Mouse (Mus musculus) neural tube, embryonic 11.5 days (tissue): ENCODE data around the gene Il34. TPM values are rescaled to one million over a fixed set of nuclear protein-coding genes. Genes with fewer than 3 reads are reported as not detected.

Experiments used
- ATAC-seq: fragments of 200-750 bp; cut with Nextera tagmentation; 2 replicates; pipeline ENCODE4 v1.8.0; 2017; ENCODE audit warnings: moderate number of reproducible peaks, mild to moderate bottlenecking, moderate TSS enrichment, moderate library complexity; ENCODE audit not compliant: insufficient read depth, low FRiP score, low TSS enrichment
- DNase-seq: peaks from one replicate; pipeline ENCODE4 v3.0.0-alpha.2; 2015; ENCODE audit warnings: low spot score
- H3K27ac ChIP-seq: fragments of 300-500 bp; sonication (generic); 2 replicates; pipeline ENCODE4 v1.5.1; 2014; ENCODE audit warnings: low read depth, mild to moderate bottlenecking, low read length
- H3K27me3 ChIP-seq: fragments of 300-500 bp; sonication (generic); 2 replicates; pipeline ENCODE4 v1.6.1; 2014; ENCODE audit warnings: mild to moderate bottlenecking, low read length, mixed read lengths; ENCODE audit not compliant: control insufficient read depth, insufficient read depth
- H3K36me3 ChIP-seq: fragments of 300-500 bp; sonication (generic); 2 replicates; pipeline ENCODE4 v1.6.1; 2014; ENCODE audit warnings: mild to moderate bottlenecking, low read length, moderate library complexity, mixed read lengths; ENCODE audit not compliant: control insufficient read depth, insufficient read depth
- H3K4me1 ChIP-seq: fragments of 300-500 bp; sonication (generic); 2 replicates; pipeline ENCODE4 v1.6.1; 2014; ENCODE audit warnings: low read length, mixed read lengths; ENCODE audit not compliant: control insufficient read depth, insufficient read depth
- H3K4me2 ChIP-seq: fragments of 300-500 bp; sonication (generic); 2 replicates; pipeline ENCODE4 v1.6.1; 2014; ENCODE audit warnings: low read depth, mild to moderate bottlenecking, moderate library complexity
- H3K4me3 ChIP-seq: fragments of 300-500 bp; sonication (generic); 2 replicates; pipeline ENCODE4 v1.5.1; 2014; ENCODE audit warnings: low read depth, low read length
- H3K9ac ChIP-seq: fragments of 300-500 bp; sonication (generic); 2 replicates; pipeline ENCODE4 v1.6.1; 2014; ENCODE audit warnings: mild to moderate bottlenecking, low read length
- H3K9me3 ChIP-seq: fragments of 300-500 bp; sonication (generic); 2 replicates; pipeline ENCODE4 v1.6.1; 2016; ENCODE audit warnings: low read length; ENCODE audit not compliant: control insufficient read depth
- WGBS: fragments of 180-500 bp; shearing (Covaris S2); extraction: QIAGEN DNeasy Blood & Tissue Kit; methylation state at CpG from one replicate; pipeline ENCODE4 v1.1.7; 2014; 5-methylcytosine and 5-hydroxymethylcytosine counted together
- polyA plus RNA-seq: library from polyadenylated mRNA; unstranded; fragments of >200 nt; fragmentation: Nextera tagmentation; extraction: Ambion mirVana; gene quantifications from 2 replicates; pipeline ENCODE4 v1.2.1, GENCODE M21; 2014

Gene Il34
- polyA plus RNA-seq, 1 experiment from 2014 or later, result not detected

DNA sequence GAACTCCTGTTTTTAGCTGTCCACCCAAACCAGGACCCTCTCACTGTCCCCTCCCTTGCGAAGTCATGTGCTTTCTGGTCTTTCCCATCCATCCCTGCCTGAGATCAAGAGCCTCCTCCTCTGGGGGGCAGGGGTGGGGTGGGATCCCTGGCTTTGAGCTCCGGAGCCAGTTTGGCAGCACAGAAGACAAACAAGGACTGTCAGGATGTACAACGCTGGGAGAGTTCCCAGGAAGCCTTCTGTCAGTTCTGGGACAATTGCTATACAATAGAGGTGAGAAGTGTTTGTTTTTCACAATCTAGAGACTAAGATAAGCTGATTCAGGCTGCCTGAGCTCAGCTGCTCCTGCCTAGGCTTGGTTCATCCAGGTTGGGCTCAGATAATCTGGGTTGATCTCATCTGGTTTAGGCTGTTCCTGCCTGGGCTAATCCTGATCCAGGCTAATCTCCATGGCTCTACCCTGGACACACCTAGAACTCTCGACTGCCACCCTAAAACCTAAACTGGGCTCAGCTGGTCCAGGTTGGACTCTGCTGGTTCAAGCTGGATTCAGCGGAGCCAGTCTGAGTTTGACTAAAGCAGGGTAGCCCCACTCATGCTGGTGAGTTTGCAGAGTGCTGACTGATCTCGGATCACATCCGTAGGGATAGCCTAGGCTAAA lies 45.3 kb downstream of the Il34 start:
- no peaks in the 10 kb centered on the region for H3K9me3 ChIP-seq
- no peak overlapping the region for H3K27ac ChIP-seq
- H3K4me1 ChIP-seq, result no peaks in the 10 kb centered on the region
- H3K4me2 ChIP-seq, result no peak overlapping the region
- H3K27me3 ChIP-seq, result no peaks in the 10 kb centered on the region
- no peak overlapping the region for H3K4me3 ChIP-seq
- DNase-seq, result no peak
- H3K9ac ChIP-seq, result no peak overlapping the region
- ATAC-seq, result no peak
- WGBS, result 78% methylated on average over 7 of the region's 7 CpGs
- no peaks in the 10 kb centered on the region for H3K36me3 ChIP-seq

DNA sequence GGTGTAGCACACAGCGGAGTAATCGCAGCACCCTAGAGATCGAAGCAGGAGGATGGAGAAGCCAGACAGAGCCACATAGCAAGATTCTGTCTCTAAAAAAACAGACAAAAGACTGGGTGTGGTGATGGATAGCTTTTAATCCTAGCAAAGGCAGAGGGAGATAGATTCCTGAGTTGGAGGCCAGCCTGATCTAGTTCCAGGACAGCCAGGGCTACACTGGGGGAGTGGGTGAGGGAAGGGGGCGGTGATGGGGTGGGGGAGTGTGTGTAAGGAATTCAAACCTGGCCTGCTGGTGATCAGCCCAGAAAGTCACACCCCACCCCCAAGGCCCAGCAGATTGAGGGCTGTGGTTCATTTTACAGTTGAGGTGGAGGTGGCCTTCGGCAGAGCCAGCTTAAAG lies 49.5 kb downstream of the Il34 start:
- H3K36me3 ChIP-seq, result no peaks in the 10 kb centered on the region
- H3K4me2 ChIP-seq, result no peak overlapping the region
- DNase-seq (no peak), ATAC-seq (no peak)
- H3K9me3 ChIP-seq, result no peaks in the 10 kb centered on the region
- WGBS, result 82% methylated on average over 5 of the region's 5 CpGs
- no peak overlapping the region for H3K9ac ChIP-seq
- H3K27ac ChIP-seq, result no peak overlapping the region
- H3K27me3 ChIP-seq, result no peaks in the 10 kb centered on the region
- H3K4me1 ChIP-seq, result no peaks in the 10 kb centered on the region
- H3K4me3 ChIP-seq, result no peak overlapping the region

DNA sequence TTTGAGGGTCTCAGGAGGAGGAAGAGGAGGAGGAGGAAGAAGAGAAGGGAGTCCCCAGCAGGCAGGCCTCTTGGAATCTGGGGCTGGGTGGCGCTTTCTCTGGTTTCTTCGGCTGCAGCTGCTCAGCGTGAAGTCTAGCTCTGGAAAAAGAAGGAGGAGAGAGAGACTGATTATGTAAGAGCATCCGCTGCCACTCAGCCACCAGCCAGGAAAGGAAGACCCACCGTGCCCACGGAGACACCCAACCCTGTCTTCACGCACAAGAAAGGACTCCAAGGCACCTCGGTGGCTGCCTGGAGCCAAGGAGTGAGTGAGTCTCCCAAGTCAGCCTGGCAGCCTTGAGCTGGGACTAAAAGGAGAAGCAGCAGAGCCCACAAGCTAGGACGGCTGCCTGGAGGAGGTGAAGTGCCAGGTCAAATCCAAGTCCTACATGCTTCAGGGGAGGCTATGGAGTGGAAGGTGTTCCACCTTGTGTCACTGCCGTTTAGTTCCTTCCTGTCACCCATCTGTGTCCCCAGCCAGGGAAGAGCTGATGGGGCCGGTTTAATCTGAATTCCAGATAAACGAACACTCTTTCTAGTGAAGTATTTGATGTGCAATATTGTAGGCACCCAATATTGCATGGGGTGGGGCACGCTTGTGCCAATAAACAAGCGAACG lies 50.1 kb downstream of the Il34 start:
- Histone ChIP-seq H3K9me3 (no peaks in the 10 kb centered on the region), H3K4me2 (no peak overlapping the region), H3K9ac (no peak overlapping the region), H3K4me3 (no peak overlapping the region), H3K36me3 (no peaks in the 10 kb centered on the region), H3K4me1 (no peaks in the 10 kb centered on the region), H3K27me3 (no peaks in the 10 kb centered on the region), H3K27ac (no peak overlapping the region)
- 73% methylated on average over 15 of the region's 15 CpGs for WGBS
- ATAC-seq (no peak), DNase-seq (no peak)

DNA sequence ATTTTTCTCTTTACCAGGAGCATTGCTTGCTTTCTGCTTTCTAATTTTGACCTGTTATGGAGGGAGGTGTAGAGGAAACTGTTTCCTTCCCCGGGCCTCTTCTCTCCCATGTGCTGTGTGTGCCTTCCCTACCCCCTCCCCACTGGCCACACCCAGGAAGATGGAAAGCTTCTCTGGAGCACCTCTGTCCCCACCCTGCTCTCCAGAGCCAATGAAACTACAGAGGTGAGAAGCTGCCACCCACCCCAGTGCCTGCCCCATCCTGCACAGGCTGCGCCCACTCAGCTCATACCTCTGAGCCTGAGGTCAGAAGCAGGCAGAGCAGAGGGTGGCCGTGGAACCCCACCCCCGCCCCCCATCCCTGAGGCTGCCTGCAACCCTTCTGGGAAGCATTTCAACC lies 51.0 kb downstream of the Il34 start:
- no peak for ATAC-seq
- WGBS, result 51% methylated on average over 4 of the region's 4 CpGs
- no peak overlapping the region for H3K4me2 ChIP-seq

DNA sequence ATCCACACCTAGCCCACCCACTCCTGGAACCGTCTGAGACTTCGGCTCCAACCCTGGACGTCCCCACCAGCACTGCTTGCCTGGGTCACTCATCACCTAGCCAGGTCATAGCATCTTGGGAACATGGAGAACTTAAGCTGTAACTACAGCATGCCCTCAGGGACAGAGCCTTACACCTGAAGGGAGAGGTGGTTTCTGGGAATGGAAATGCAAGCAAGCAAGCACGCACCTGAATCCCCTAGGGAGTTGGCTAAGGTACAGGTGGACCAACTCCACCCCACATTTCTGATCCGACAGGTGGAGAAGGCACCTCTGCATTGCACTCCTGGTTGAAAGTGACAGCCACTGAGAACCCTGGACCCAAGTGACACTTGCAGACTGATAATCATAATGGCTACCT lies 54.2 kb downstream of the Il34 start:
- no peaks in the 10 kb centered on the region for H3K27me3 ChIP-seq
- DNase-seq, result no peak
- 82% methylated on average over 5 of the region's 5 CpGs for WGBS
- no peaks in the 10 kb centered on the region for H3K36me3 ChIP-seq
- no peak for ATAC-seq
- no peak overlapping the region for H3K9ac ChIP-seq
- no peaks in the 10 kb centered on the region for H3K9me3 ChIP-seq
- no peaks in the 10 kb centered on the region for H3K4me1 ChIP-seq
- H3K27ac ChIP-seq, result no peak overlapping the region
- no peak overlapping the region for H3K4me3 ChIP-seq
- no peak overlapping the region for H3K4me2 ChIP-seq

More for the DNA sequence above, 51.0 kb downstream of the Il34 start:
- Histone ChIP-seq H3K27ac (no peak overlapping the region), H3K9me3 (no peaks in the 10 kb centered on the region), H3K4me3 (no peak overlapping the region), H3K9ac (no peak overlapping the region), H3K4me1 (no peaks in the 10 kb centered on the region), H3K27me3 (no peaks in the 10 kb centered on the region), H3K36me3 (no peaks in the 10 kb centered on the region)
- no peak for DNase-seq

DNA sequence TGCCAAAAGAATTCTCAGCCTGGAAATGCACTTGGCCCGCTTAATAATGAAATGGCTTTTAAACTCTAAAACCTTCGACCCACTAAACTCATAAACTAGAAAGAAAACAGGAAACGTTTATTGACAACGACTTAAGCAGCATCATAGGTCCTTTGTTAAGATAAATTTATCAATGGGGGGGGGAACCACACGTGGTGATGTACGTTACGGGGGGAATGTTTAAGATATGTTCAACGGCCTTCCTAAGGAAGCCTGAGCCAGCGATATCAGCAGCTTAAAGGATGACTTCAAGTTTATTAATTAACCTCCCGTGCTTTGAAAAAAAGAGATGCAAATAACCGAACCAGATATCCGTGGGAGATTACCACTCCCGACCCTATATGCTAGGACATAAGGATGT lies 55.5 kb downstream of the Il34 start:
- ATAC-seq, result no peak
- 49% methylated on average over 13 of the region's 13 CpGs for WGBS
- Histone ChIP-seq H3K4me3 (no peak overlapping the region), H3K9me3 (no peaks in the 10 kb centered on the region), H3K27me3 (no peaks in the 10 kb centered on the region), H3K9ac (no peak overlapping the region), H3K27ac (no peak overlapping the region), H3K36me3 (no peaks in the 10 kb centered on the region), H3K4me2 (no peak overlapping the region), H3K4me1 (no peaks in the 10 kb centered on the region)
- no peak for DNase-seq

DNA sequence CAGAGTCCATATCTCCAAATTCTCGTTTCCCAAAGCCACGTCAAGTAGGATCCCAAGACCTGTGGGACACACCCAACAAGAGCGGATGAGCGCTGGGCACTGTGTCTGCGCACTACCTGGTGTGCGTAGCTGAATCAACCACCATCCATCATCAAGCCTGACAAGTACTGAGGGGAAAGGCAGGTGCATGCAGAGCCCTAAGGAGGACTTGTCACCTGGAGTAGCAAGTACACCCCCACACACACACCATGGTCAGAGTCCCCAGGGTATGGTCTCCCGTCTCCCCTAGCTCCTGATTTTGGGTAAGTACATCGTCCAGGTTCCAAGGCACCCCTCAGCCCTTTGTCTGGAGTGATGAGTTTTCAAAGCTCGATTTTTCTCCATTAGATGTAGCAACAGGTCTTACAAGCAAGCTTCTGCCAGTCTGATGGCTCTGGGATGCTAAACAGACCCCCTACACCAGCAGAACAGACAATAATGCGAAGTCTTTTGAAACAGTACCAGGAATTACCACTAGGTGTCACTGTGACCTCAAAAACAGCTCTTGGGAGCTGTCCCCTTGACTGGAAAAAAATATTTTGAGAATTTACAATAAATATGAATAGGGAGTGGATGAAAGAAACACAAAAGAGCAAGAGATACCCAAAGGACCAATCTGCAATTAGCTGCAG lies 56.1 kb downstream of the Il34 start:
- 60% methylated on average over 10 of the region's 10 CpGs for WGBS
- no peaks in the 10 kb centered on the region for H3K4me1 ChIP-seq
- DNase-seq (peak; percentile 51), ATAC-seq (no peak)
- no peak overlapping the region for H3K9ac ChIP-seq
- no peaks in the 10 kb centered on the region for H3K36me3 ChIP-seq
- H3K4me3 ChIP-seq, result no peak overlapping the region
- no peaks in the 10 kb centered on the region for H3K27me3 ChIP-seq
- H3K4me2 ChIP-seq, result no peak overlapping the region
- H3K27ac ChIP-seq, result no peak overlapping the region
- no peaks in the 10 kb centered on the region for H3K9me3 ChIP-seq

DNA sequence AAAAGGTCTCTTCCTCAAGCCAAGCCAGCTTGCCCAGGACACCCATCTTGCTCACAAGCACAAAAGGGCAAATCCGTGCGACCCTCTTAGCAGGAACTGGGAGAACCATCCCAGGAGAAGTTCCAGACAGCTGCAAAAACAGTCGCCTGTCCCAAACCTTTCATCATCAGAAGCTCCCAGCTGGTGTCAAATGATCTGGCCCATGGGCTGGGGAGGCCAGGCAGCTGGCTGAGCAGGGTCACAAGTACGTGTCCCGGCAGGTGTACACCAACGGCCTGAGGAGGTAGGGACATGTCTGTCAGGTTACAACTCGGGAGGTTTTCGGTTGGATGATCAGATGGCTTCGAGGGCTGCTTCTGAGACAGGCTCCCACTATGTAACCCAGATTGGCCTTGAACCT lies 59.1 kb downstream of the Il34 start:
- Histone ChIP-seq H3K9ac (no peak overlapping the region), H3K27me3 (no peaks in the 10 kb centered on the region), H3K4me1 (no peaks in the 10 kb centered on the region), H3K36me3 (no peaks in the 10 kb centered on the region), H3K27ac (no peak overlapping the region), H3K4me2 (no peak overlapping the region), H3K4me3 (no peak overlapping the region), H3K9me3 (no peaks in the 10 kb centered on the region)
- 53% methylated on average over 9 of the region's 9 CpGs for WGBS
- DNase-seq (no peak), ATAC-seq (no peak)

DNA sequence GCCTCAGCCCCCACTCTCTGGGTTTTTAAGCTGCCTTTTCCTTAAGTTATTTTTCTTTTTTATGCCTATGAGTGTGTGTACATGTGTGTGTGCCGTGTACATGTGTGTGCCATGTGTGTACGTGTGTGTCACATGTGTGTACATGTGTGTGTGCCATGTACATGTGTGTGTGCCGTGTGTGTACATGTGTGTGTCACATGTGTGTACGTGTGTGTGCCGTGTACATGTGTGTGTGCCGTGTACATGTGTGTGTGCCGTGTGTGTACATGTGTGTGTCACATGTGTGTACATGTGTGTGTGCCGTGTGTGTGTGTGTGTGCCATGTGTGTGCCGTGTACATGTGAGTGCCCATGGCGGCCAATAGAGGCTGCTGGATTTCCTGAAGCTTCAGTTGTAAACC lies 60.6 kb downstream of the Il34 start:
- DNase-seq (no peak), ATAC-seq (no peak)
- WGBS, result 92% methylated on average over 10 of the region's 10 CpGs
- no peaks in the 10 kb centered on the region for H3K27me3 ChIP-seq
- no peaks in the 10 kb centered on the region for H3K36me3 ChIP-seq
- H3K9ac ChIP-seq, result no peak overlapping the region
- no peak overlapping the region for H3K27ac ChIP-seq
- H3K4me1 ChIP-seq, result no peaks in the 10 kb centered on the region
- no peak overlapping the region for H3K4me3 ChIP-seq
- H3K4me2 ChIP-seq, result no peak overlapping the region
- H3K9me3 ChIP-seq, result no peaks in the 10 kb centered on the region
